Mouse (Mus musculus) Patski (cell line): ENCODE data around the gene Coro1b. TPM values are rescaled to one million over a fixed set of nuclear protein-coding genes. Genes with fewer than 3 reads are reported as not detected.

Experiments used
- ATAC-seq: fragments of 100-300 bp; one replicate; pipeline ENCODE4 v1.8.0; 2021
- CTCF ChIA-PET: fragments of 350-600 bp; sonication (Branson Sonifier 250); formaldehyde crosslinking; loops from one replicate; lab custom pipeline; 2022; ENCODE audit warnings: inconsistent platforms; lab: Charles Lee
- POLR2A ChIA-PET: fragments of 350-600 bp; sonication (Branson Sonifier 250); formaldehyde crosslinking; loops from one replicate; lab custom pipeline; 2022; ENCODE audit warnings: antibody characterized with exemption, inconsistent platforms; lab: Charles Lee
- DNase-seq: peaks from one replicate; pipeline ENCODE4 v3.0.0-alpha.2; 2011; ENCODE audit warnings: low read depth, low spot score
- H3K27me3 ChIP-seq: fragments of 371-371 bp; one replicate; pipeline ENCODE4 v1.5.1; 2021
- CTCF ChIP-seq: fragments of 100-300 bp; IDR thresholded peaks from one replicate; pipeline ENCODE4 v1.5.1; 2021
- in situ Hi-C: fragments of 300-500 bp; cut with MboI; formaldehyde crosslinking; loops from 3 replicates; pipeline ENCODE4 v1.11.1; 2018; ENCODE audit warnings: low pct_unique_long_range_greater_than_20kb, mixed read lengths
- polyA plus RNA-seq: library from polyadenylated mRNA; unstranded; gene quantifications from one replicate; pipeline ENCODE4 v1.2.3, GENCODE M21; 2021

Coro1b gene
- polyA plus RNA-seq, 1 experiment from 2014 or later, result 321 TPM

DNA sequence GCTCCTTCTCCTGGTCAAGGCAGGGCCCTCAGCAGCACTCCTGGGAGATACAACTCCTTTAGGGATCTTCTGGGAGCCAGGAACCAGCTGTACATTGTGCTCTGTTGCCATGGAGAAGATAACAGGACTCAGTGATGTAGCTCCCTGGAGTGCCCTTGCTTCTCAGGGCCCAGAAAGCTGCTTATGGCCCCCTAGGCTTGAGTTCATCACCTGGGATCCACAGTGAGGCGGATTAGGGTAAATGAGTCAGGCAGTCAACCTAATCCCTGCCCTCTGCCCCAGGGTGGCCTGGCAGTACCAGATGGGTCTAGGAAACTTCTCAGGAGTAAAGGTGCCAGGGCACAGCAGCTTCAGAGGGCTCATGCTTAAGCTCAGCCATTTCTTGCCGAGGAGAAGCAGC, 9.0 kb upstream of the Coro1b start, which contains the start of gene Gpr152:
Gene Gpr152 (plus strand): TSS at position 342 of the 400 bp plus-strand sequence.
- in situ Hi-C loops, result no loop called here
- ATAC-seq (no peak), DNase-seq (no peak)
- TF ChIP-seq CTCF, result no peak
- ChIA-PET CTCF (no interaction called here), POLR2A (interaction anchor here (0.6 to 1.6 kb wide), 2 partner anchors 8 to 21 kb away, joined by 3 to 4 read pairs; no protein-coding TSS in a partner anchor)
- no peaks in the 10 kb centered on the region for H3K27me3 ChIP-seq

DNA sequence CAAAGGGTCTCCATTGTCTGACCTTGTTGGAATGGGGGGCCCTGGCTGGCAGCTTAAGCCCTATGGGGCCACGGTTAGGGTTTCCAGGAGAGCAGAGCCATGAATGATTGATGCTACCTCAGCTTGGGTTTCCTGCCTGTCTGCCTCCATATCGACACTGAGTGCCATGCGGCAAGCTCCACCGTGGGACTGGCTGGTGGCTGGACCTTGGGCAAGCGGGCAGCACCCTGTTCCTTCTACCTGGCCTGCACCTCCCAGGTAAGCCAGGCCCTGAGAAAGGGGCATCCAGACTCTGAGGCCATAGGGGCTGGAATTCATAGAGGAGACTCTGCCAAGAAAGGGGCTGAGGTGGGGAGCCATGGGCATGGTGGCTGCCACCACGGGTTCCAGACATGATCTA, 8.3 kb upstream of the Coro1b start:
- ATAC-seq (no peak), DNase-seq (no peak)
- in situ Hi-C loops, result no loop called here
- CTCF ChIA-PET, result interaction anchor here (1.2 to 1.5 kb wide), 2 partner anchors 14 to 20 kb away, joined by 3 read pairs; no protein-coding TSS in a partner anchor
- POLR2A ChIA-PET, result interaction anchor here (0.6 kb wide), 1 partner anchor 21 kb away, joined by 3 read pairs; no protein-coding TSS in a partner anchor
- TF ChIP-seq CTCF, result no peak
- H3K27me3 ChIP-seq, result no peaks in the 10 kb centered on the region

DNA sequence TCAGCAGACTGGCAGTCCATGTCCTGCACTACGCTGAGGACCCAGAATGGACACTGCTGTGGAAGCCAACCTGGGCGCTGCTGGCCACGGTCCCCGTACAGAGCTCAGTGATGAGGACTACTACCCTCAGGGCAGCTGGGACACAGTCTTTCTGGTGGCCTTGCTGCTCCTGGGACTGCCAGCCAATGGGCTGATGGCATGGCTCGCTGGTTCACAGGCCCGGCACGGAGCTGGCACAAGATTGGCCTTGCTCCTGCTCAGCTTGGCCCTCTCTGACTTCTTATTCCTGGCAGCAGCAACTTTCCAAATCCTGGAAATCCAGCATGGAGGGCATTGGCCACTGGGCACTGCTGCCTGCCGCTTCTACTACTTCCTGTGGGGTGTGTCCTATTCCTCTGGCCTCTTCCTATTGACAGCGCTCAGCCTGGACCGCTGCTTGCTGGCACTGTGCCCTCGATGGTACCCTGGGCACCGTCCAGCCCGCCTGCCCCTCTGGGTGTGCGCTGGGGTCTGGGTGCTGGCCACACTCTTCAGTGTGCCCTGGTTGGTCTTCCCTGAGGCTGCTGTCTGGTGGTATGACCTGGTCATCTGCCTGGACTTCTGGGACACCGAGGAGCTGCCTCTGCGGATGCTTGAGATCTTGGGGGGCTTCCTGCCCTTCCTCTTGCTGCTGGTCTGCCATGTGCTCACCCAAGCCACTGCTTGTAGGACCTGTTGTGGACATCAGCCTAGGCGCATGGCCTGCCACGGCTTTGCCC, 5.8 kb upstream of the Coro1b start:
- no peak for DNase-seq
- POLR2A ChIA-PET, result interaction anchor here (0.6 kb wide), 1 partner anchor 113 kb away, joined by 3 read pairs; no protein-coding TSS in a partner anchor
- TF ChIP-seq CTCF, result no peak
- CTCF ChIA-PET, result interaction anchor here (1.2 to 1.7 kb wide), 3 partner anchors 10 to 19 kb away, joined by 3 to 7 read pairs (median 3); partner anchors contain the start of gene Aip
- in situ Hi-C loops, result no loop called here
- no peaks in the 10 kb centered on the region for H3K27me3 ChIP-seq
- ATAC-seq, result no peak

DNA sequence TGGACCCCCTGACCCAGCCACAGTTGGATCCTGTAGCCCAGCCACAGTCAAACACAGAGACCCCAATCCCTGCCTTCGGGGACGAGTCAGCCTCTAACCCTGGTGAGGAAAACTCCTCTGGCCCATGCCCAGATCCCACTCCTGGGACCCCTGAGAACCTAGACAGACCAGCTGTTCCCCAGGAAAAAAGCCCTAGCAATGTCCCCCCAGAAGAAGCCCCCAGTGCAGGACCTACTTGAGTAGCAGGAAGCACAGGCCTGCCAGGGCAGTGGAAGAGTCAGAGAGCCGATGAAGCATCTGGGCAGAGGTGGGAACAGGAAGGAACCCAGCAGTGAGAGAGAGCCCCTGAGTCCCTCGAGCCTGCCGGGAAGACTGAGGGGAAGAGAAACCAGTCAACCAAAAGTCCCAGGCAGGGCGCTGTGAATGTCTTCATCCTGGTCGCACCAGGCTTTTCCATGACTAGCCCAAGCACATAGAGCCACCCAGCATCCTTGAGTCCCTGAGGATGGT, 4.6 kb upstream of the Coro1b start, which contains the start of gene Cabp4:
Gene Cabp4 (minus strand): TSS at position 275 of the 510 bp plus-strand sequence.
- no peak for TF ChIP-seq CTCF
- DNase-seq, result no peak
- in situ Hi-C loops, result no loop called here
- H3K27me3 ChIP-seq, result no peaks in the 10 kb centered on the region
- ATAC-seq, result no peak
- POLR2A ChIA-PET, result no interaction called here
- CTCF ChIA-PET, result interaction anchor here (1.5 kb wide), 1 partner anchor 19 kb away, joined by 7 read pairs; the partner anchor contains the start of gene Aip

DNA sequence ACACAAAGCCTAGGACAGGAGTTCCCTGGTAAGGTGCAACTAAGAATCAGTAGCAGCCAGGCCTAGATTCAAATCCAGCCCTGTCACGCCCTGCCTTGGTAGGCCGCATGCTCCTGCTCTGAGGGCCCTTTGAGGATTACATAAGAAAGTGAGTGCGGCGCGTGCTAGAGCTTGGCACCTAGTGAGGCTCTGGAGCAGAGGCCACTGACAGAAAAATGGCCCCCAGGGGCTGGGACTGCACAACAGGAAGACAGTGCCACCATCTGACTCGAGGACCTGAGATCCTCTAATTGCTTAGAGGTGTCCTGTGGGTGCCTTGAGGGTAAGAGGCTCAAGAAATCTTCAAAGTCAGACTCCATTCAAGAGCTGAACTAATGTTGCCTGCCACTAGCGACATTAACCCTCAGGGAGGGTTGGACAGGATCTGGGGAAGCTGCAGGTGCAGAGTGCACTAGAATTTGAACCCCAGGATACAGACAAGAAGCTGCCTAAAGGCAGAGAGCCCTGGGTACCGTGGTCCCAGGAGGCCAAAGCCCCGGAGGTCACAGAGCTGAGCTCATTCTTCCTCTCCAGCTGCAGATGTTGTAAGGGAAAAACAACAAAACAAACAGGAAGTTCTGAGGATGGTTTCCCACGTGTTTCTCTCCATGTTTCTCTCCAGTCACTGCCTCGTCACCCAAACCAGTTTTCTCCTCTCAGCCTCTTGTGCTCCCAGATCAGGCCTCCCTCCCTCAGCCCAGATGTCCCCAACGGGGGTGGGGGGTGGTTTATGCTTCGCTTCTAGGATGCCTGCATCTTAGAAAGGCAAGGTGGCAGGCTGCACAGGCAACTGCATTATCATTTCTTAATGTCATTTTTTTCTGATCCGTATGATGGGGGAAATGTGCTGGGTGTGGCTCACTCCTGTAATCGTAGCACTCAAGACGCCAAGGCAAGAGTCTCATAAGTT, 3.6 kb upstream of the Coro1b start:
- no peak for ATAC-seq
- H3K27me3 ChIP-seq, result no peaks in the 10 kb centered on the region
- ChIA-PET POLR2A (no interaction called here), CTCF (no interaction called here)
- in situ Hi-C loops, result no loop called here
- TF ChIP-seq CTCF, result no peak
- DNase-seq, result no peak

DNA sequence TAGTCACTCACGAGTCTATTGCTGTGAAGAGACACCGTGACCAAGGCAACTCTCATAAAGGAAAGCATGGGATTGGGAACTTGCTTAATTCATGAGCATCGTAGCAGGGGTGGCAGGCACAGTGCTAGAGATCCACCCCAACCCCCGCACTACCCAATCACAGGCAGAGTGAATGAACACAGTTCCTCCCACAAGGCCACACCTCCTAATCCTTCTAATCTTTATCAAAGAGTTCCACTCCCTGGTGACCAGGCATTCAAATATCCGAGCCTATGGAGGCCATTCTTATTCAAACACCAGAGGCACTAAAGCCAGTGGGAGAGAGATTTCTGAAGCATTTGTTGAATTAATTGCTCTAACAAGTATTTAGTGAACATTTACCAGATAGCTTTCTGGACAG, 2.5 kb upstream of the Coro1b start:
- no peaks in the 10 kb centered on the region for H3K27me3 ChIP-seq
- ATAC-seq, result no peak
- POLR2A ChIA-PET, result interaction anchor here (1.0 kb wide), 1 partner anchor 20 kb away, joined by 3 read pairs; no protein-coding TSS in a partner anchor
- CTCF ChIA-PET, result interaction anchor here (1.0 kb wide), 1 partner anchor 21 kb away, joined by 3 read pairs; no protein-coding TSS in a partner anchor
- TF ChIP-seq CTCF, result no peak
- no peak for DNase-seq
- in situ Hi-C loops, result no loop called here

DNA sequence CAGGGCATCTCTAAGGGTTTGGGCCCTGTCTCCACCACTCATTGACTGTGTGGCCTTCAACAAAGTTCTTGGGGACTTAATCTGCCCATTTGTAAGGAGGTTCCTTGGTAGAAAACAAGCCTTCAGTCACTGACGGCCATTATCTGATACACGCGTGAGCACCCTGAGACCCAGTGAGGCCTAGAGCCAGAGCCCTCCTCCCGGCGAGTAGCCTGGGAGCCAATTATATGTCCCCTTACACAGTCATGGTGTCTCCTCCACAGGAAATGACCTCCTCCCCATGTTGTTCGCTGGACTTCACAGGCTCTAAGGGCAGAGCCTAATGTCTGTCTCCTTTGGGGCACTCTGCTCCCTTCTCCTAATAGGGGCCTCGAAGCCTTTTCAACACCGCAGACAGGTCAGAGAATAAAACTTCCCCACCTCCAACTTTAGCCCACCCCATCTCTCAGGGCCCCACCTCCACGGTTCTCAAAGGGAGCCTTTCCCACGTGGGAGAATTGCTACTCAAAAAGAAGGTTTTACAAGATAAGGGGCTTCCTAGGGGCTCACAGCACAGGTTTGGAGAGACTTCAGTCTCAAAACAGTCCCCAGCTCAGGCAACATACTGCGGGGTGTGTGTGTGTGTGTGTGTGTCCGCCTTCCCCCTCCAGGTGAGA, 1.9 kb upstream of the Coro1b start:
- TF ChIP-seq CTCF, result no peak
- CTCF ChIA-PET, result interaction anchor here (1.0 kb wide), 2 partner anchors 10 to 20 kb away, joined by 3 read pairs; no protein-coding TSS in a partner anchor
- no peak for ATAC-seq
- DNase-seq, result no peak
- POLR2A ChIA-PET, result interaction anchor here (1.0 kb wide), 2 partner anchors 8 to 20 kb away, joined by 3 to 4 read pairs; partner anchors contain the start of gene Gpr152
- H3K27me3 ChIP-seq, result no peaks in the 10 kb centered on the region
- in situ Hi-C loops, result no loop called here

DNA sequence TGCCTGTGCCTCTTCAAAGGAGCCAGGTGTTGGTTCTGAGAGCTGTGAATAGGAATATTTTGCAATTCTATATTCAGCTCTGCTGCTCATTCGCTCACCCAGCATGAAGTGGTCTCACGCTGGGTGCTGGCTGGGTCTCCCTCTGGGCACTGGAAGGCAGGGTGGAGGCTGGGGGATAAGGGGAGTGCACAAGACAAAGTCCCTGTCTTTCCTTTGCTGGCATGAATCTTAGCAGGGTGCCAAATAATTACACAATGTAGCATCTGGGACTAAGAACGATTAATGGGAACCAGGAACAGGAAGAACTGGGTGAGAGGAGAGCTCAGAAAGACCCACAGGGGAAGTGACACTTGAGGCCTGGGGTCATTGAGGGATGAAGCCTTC, 1.4 kb upstream of the Coro1b start:
- POLR2A ChIA-PET, result interaction anchor here (1.0 kb wide), 1 partner anchor 8 kb away, joined by 4 read pairs; the partner anchor contains the start of gene Gpr152
- TF ChIP-seq CTCF, result no peak
- CTCF ChIA-PET, result interaction anchor here (1.0 kb wide), 2 partner anchors 11 to 20 kb away, joined by 3 read pairs; no protein-coding TSS in a partner anchor
- DNase-seq (no peak), ATAC-seq (no peak)
- in situ Hi-C loops, result no loop called here
- H3K27me3 ChIP-seq, result no peaks in the 10 kb centered on the region

DNA sequence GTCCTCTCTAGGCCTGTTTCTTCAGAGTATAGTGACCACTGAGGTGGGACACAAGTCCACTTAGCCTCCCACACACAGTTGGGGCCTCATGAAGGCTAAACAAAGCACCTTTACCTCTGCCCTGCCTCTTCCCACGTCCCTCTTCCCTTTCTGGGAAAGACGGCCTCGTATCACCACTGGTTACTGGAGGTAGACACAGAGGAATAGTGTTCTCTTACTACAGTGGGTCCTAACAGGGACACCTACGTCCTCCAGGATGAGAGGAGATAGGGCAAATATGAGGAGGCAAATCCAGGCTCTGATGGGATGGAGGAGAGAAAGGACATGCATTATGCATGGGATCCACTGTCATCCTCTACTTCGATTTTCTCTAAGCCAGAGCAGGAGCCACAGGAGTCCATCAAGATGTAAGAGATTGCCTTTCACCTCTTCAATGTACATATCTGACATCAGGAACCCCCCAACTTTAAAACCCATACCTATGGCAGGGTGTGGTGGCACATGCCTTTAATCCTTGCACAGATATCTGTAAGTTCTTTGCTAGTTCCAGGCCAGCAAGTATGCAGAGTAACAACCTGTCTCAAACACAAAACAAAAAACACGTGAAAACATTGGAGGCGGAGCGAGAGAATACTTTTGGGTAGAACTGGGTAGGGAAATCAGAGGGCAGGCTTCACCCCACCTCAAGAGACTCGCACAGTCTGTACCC, 483 bp upstream of the Coro1b start:
- ChIA-PET CTCF (interaction anchor here (1.0 to 1.3 kb wide), 2 partner anchors 11 to 21 kb away, joined by 3 to 5 read pairs; no protein-coding TSS in a partner anchor), POLR2A (interaction anchor here (1.0 to 1.8 kb wide), 2 partner anchors 9 to 18 kb away, joined by 4 read pairs; partner anchors contain the start of gene Gpr152)
- in situ Hi-C loops, result no loop called here
- DNase-seq, result no peak
- no peak for TF ChIP-seq CTCF
- H3K27me3 ChIP-seq, result no peaks in the 10 kb centered on the region
- no peak for ATAC-seq
